Mouse (Mus musculus) forebrain, embryonic 16.5 days (tissue): Measurements from ENCODE around the gene Mgrn1. TPM values are rescaled to one million over a fixed set of nuclear protein-coding genes. Genes with fewer than 3 reads are reported as not detected.

Source experiments
- ATAC-seq: fragments of 200-750 bp; cut with Nextera tagmentation; 2 replicates; pipeline ENCODE4 v1.8.0; 2017; ENCODE audit warnings: mild to moderate bottlenecking, moderate library complexity
- H3K27ac ChIP-seq: fragments of 300-500 bp; sonication (generic); 2 replicates; pipeline ENCODE4 v1.5.1; 2014; ENCODE audit warnings: low read length, control low read depth
- H3K27me3 ChIP-seq: fragments of 300-500 bp; sonication (generic); replicated peaks from 2 replicates; pipeline ENCODE4 v1.6.1; 2014; ENCODE audit warnings: low read length; ENCODE audit not compliant: control insufficient read depth, insufficient read depth
- H3K36me3 ChIP-seq: fragments of 300-500 bp; sonication (generic); 2 replicates; pipeline ENCODE4 v1.6.1; 2014; ENCODE audit not compliant: control insufficient read depth, insufficient read depth
- H3K4me1 ChIP-seq: fragments of 300-500 bp; sonication (generic); replicated peaks from 2 replicates; pipeline ENCODE4 v1.6.1; 2014; ENCODE audit warnings: low read length; ENCODE audit not compliant: control insufficient read depth, insufficient read depth
- H3K4me2 ChIP-seq: fragments of 300-500 bp; sonication (generic); 2 replicates; pipeline ENCODE4 v1.6.1; 2014; ENCODE audit warnings: mild to moderate bottlenecking, low read length, control low read depth
- H3K4me3 ChIP-seq: fragments of 300-500 bp; sonication (generic); replicated peaks from 2 replicates; pipeline ENCODE4 v1.5.1; 2014; ENCODE audit warnings: mild to moderate bottlenecking, low read length, control low read depth
- H3K9ac ChIP-seq: fragments of 300-500 bp; sonication (generic); replicated peaks from 2 replicates; pipeline ENCODE4 v1.6.1; 2014; ENCODE audit warnings: low read depth, low read length, control low read depth
- H3K9me3 ChIP-seq: fragments of 300-500 bp; sonication (generic); 2 replicates; pipeline ENCODE4 v1.6.1; 2016; ENCODE audit warnings: low read length; ENCODE audit not compliant: control insufficient read depth
- WGBS: fragments of 180-500 bp; shearing (Covaris S2); extraction: QIAGEN DNeasy Blood & Tissue Kit; methylation state at CpG from one replicate; pipeline ENCODE4 v1.1.7; 2014; 5-methylcytosine and 5-hydroxymethylcytosine counted together
- polyA plus RNA-seq: library from polyadenylated mRNA; unstranded; fragments of >200 nt; fragmentation: Nextera tagmentation; extraction: Ambion mirVana; gene quantifications from 2 replicates; pipeline ENCODE4 v1.2.1, GENCODE M21; 2015

Mgrn1 gene
- polyA plus RNA-seq, 1 experiment from 2014 or later = 108 TPM

- peaks cover 19% of the 10 kb centered on the region for H3K4me1 ChIP-seq
- H3K27ac ChIP-seq = peak within 1 kb of the TSS; percentile 82
- peak within 1 kb of the TSS; percentile 86 for H3K9ac ChIP-seq
- peak; percentile 99 for ATAC-seq
- 0% methylated on average over 73 of the region's 76 CpGs for WGBS
- H3K4me3 ChIP-seq = peak within 1 kb of the TSS; percentile 90
- H3K4me2 ChIP-seq = peak within 1 kb of the TSS; percentile 85
- no peaks in the 10 kb centered on the region for H3K27me3 ChIP-seq
- no peaks in the 10 kb centered on the region for H3K9me3 ChIP-seq
- 0 out of 2 replicates have a peak, but pooled peaks cover 2% of the 10 kb centered on the region for H3K36me3 ChIP-seq
Observed at GRCm38 (mm10) chr16:4963797-4964709, 78.0 kb downstream of the Mgrn1 start, which contains the start of gene Anks3. TSS of gene Anks3 (minus strand) at chr16:4964205.

- WGBS = 23% methylated on average over 13 of the region's 13 CpGs
- H3K27me3 ChIP-seq = no peaks in the 10 kb centered on the region
- peak overlapping the region; percentile 90 for H3K4me3 ChIP-seq
- H3K4me2 ChIP-seq = peak overlapping the region; percentile 85
- H3K9me3 ChIP-seq = no peaks in the 10 kb centered on the region
- H3K9ac ChIP-seq = peak overlapping the region; percentile 86
- H3K36me3 ChIP-seq = no peaks in the 10 kb centered on the region
- no peak for ATAC-seq
- H3K4me1 ChIP-seq = peaks cover 19% of the 10 kb centered on the region
- H3K27ac ChIP-seq = peak overlapping the region; percentile 82
Observed at GRCm38 (mm10) chr16:4964731-4965391, 78.8 kb downstream of the Mgrn1 start.

GRCm38 (mm10) chr16:4965392-4966129, 79.5 kb downstream of the Mgrn1 start:
- peaks cover 19% of the 10 kb centered on the region for H3K4me1 ChIP-seq
- H3K36me3 ChIP-seq = no peaks in the 10 kb centered on the region
- 91% methylated on average over 8 of the region's 8 CpGs for WGBS
- no peak overlapping the region for H3K9ac ChIP-seq
- H3K27ac ChIP-seq = no peak overlapping the region
- no peaks in the 10 kb centered on the region for H3K9me3 ChIP-seq
- H3K4me3 ChIP-seq = no peak overlapping the region
- no peaks in the 10 kb centered on the region for H3K27me3 ChIP-seq
- peak overlapping the region; percentile 85 for H3K4me2 ChIP-seq
- ATAC-seq = no peak

- H3K27me3 ChIP-seq = no peaks in the 10 kb centered on the region
- H3K4me1 ChIP-seq = peaks cover 8% of the 10 kb centered on the region
- 77% methylated on average over 3 of the region's 3 CpGs for WGBS
- no peaks in the 10 kb centered on the region for H3K36me3 ChIP-seq
- H3K4me3 ChIP-seq = no peak overlapping the region
- H3K9ac ChIP-seq = no peak overlapping the region
- no peaks in the 10 kb centered on the region for H3K9me3 ChIP-seq
- no peak overlapping the region for H3K27ac ChIP-seq
- H3K4me2 ChIP-seq = no peak overlapping the region
- ATAC-seq = no peak
Observed at GRCm38 (mm10) chr16:4968426-4968825, 82.4 kb downstream of the Mgrn1 start.

GRCm38 (mm10) chr16:4969055-4969843, 83.2 kb downstream of the Mgrn1 start:
- H3K9ac ChIP-seq = no peak overlapping the region
- no peak overlapping the region for H3K4me3 ChIP-seq
- no peak overlapping the region for H3K27ac ChIP-seq
- no peaks in the 10 kb centered on the region for H3K36me3 ChIP-seq
- WGBS = 84% methylated on average over 5 of the region's 5 CpGs
- H3K4me1 ChIP-seq = peaks cover 7% of the 10 kb centered on the region
- no peaks in the 10 kb centered on the region for H3K9me3 ChIP-seq
- no peak for ATAC-seq
- no peak overlapping the region for H3K4me2 ChIP-seq
- H3K27me3 ChIP-seq = no peaks in the 10 kb centered on the region

GRCm38 (mm10) chr16:4971626-4972025, 85.6 kb downstream of the Mgrn1 start:
- Histone ChIP-seq H3K4me3 (no peak overlapping the region), H3K27ac (no peak overlapping the region), H3K9me3 (no peaks in the 10 kb centered on the region), H3K4me1 (no peaks in the 10 kb centered on the region), H3K27me3 (no peaks in the 10 kb centered on the region), H3K36me3 (no peaks in the 10 kb centered on the region), H3K4me2 (no peak overlapping the region), H3K9ac (no peak overlapping the region)
- ATAC-seq = no peak
- 85% methylated on average over 4 of the region's 4 CpGs for WGBS

- H3K9me3 ChIP-seq = no peaks in the 10 kb centered on the region
- H3K36me3 ChIP-seq = no peaks in the 10 kb centered on the region
- no peaks in the 10 kb centered on the region for H3K27me3 ChIP-seq
- no peak overlapping the region for H3K9ac ChIP-seq
- no peaks in the 10 kb centered on the region for H3K4me1 ChIP-seq
- 63% methylated on average over 5 of the region's 5 CpGs for WGBS
- no peak overlapping the region for H3K4me3 ChIP-seq
- H3K4me2 ChIP-seq = no peak overlapping the region
- H3K27ac ChIP-seq = no peak overlapping the region
- no peak for ATAC-seq
Observed at GRCm38 (mm10) chr16:4974521-4974920, 88.5 kb downstream of the Mgrn1 start.

GRCm38 (mm10) chr16:4976180-4976579, 90.1 kb downstream of the Mgrn1 start:
- no peak overlapping the region for H3K9ac ChIP-seq
- no peaks in the 10 kb centered on the region for H3K27me3 ChIP-seq
- no peaks in the 10 kb centered on the region for H3K36me3 ChIP-seq
- no peaks in the 10 kb centered on the region for H3K9me3 ChIP-seq
- H3K27ac ChIP-seq = no peak overlapping the region
- H3K4me1 ChIP-seq = no peaks in the 10 kb centered on the region
- no peak overlapping the region for H3K4me3 ChIP-seq
- no peak overlapping the region for H3K4me2 ChIP-seq
- ATAC-seq = no peak
- WGBS = 71% methylated on average over 2 of the region's 2 CpGs
